ENCODE assay signal across 15 mouse cellular contexts in the genomic region with DNA sequence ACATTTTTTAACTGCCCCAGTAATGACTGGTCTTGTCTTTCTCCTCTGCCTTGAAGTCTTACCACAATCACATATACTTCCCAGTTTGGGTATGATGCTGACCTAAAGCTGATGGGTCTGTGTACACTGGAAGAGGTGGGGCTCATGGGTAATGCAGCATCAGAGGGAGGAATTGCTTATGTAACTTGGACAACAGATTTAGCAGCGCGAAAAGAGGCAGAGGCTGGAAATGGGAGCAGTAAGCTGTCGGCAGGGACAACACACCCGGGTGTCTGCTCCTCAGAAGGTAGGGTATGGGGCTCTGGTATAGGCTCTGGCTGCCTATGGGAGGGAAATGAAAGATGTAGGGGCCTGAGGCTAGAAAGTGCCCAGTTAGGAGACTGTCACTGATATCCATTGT. TPM values are rescaled to one million over a fixed set of nuclear protein-coding genes. Genes with fewer than 3 reads are reported as not detected.
DNase-seq lines count a peak whose midpoint lies in the region; ATAC-seq lines count a peak whose summit lies in the region.
"Had no signal": no experiment of that assay in that cellular context is flagged by ENCODE, and none has a peak within 500 bp of the region (broad histone marks: within the 10 kb centered on the region; RNA-seq: fewer than 3 reads in every experiment).

Gene BC030499, plus strand, starts transcription at position 188 of the 400 bp plus-strand sequence.

- ATAC-seq in granulocyte monocyte progenitor cell, adult 5-6 weeks (replicated peaks; ENCODE audit: poor library complexity, severe bottlenecking): no peak

- DNase-seq in layer of hippocampus, postnatal 36 days: peak; percentile 18 to 43
- DNase-seq in layer of hippocampus, postnatal 14 days (ENCODE audit: low spot score in 2 of 2): no peak
- DNase-seq in right cerebral cortex, postnatal 25 days: peak; percentile 46
- DNase-seq in right cerebral cortex, postnatal 14 days: no peak
- DNase-seq in left cerebral cortex, postnatal 14 days (ENCODE audit: low spot score in 2 of 2): peak; percentile 27 to 41
- DNase-seq in gastrocnemius, adult 18-20 months (ENCODE audit: low spot score): no peak
- DNase-seq: B cell, adult 2 months; cerebellum, adult 8-10 months; gastrocnemius, adult 2 months; heart, postnatal 10 days; kidney, adult 11 months; layer of hippocampus, adult 9-11 months; thymus, adult 2 months had no signal

- intact Hi-C loops in left cerebral cortex, postnatal 14 days (cut with DNase I): no loop called here

RNA-seq across cellular contexts. Expression of gene BC030499, which starts in this region (rescaled TPM):
- 1 to 10 TPM; 7.2 to 7.8 TPM for total RNA-seq in layer of hippocampus, postnatal 36 days (2021)
- total RNA-seq in layer of hippocampus, postnatal 14 days (2021): 1 to 10 TPM; 1.4 to 2.6 TPM
- total RNA-seq in left cerebral cortex, postnatal 14 days (2021): 1 to 10 TPM; 6.4 to 9.3 TPM
- under 1 TPM; 0.38 to 0.46 TPM for total RNA-seq in gastrocnemius, adult 18-20 months (2021)
- total RNA-seq in granulocyte monocyte progenitor cell, adult 5-6 weeks (2014; fragmentation: Nextera tagmentation): 2.3 TPM in 1 of 2 replicates, not detected in the other
- total RNA-seq in granulocyte monocyte progenitor cell, adult 5-6 weeks (2017): not detected in 2 replicates
- total RNA-seq: monocyte, adult 5-6 weeks had no signal

Comparison
In these comparisons a context has a peak if more than half of its experiments do, and no peak if none do; other contexts are left out.
1. DNase-seq: peak in layer of hippocampus, postnatal 36 days (2 of 2), right cerebral cortex, postnatal 25 days (single experiment) and left cerebral cortex, postnatal 14 days (2 of 2); none in layer of hippocampus, postnatal 14 days (0 of 2), right cerebral cortex, postnatal 14 days (single experiment) and gastrocnemius, adult 18-20 months (single experiment).